Mouse (Mus musculus) left cerebral cortex, postnatal 25 days (tissue): ENCODE measurements around the gene Aldob. TPM values are rescaled to one million over a fixed set of nuclear protein-coding genes. Genes with fewer than 3 reads are reported as not detected.
"Not testable (repeated sequence)": the region's sequence is repeated elsewhere in the genome, so short reads cannot be mapped to it uniquely, and the experiment has no call there.

Experiments
- DNase-seq, 2 experiments: peaks; one replicate each; pipeline ENCODE4 v3.0.0; 2022; ENCODE audit warnings: low spot score in 2 of 2, mixed read lengths in 1 of 2
- intact Hi-C: fragments of 180-260 bp; cut with DNase I; formaldehyde crosslinking; loops from one replicate; pipeline ENCODE4 v1.15.1; 2025
- total RNA-seq, 2 experiments: library from RNA; stranded (reverse); gene quantifications; 2 replicates each; pipeline ENCODE4 v1.2.3; 2021

The Aldob gene
- total RNA-seq, 2 experiments from 2014 or later = 0.96 to 1.3 TPM

GRCm38 (mm10) chr4:49539665-49540064 is 9.7 kb downstream of the Aldob start:
- intact Hi-C loops = no loop called here
- peak in 1 of 2 experiments; percentile 10 for DNase-seq

GRCm38 (mm10) chr4:49536671-49537070 is 12.7 kb downstream of the Aldob start:
- no peak for DNase-seq
- intact Hi-C loops = no loop called here

- intact Hi-C loops = no loop called here
- no peak for DNase-seq
These were observed 13.6 kb downstream of the Aldob start for GRCm38 (mm10) chr4:49535675-49536294.

- intact Hi-C loops = no loop called here
- no peak for DNase-seq
These were observed 14.3 kb downstream of the Aldob start for GRCm38 (mm10) chr4:49535036-49535435.

GRCm38 (mm10) chr4:49522576-49522975 is 26.8 kb downstream of the Aldob start:
- intact Hi-C loops = loop anchor here (1.0 to 5.0 kb wide), 4 partner anchors 34 to 465 kb away; partner anchors contain the start of genes Plppr1, Rnf20 and Tmem246
- peak; percentile 83 to 96 for DNase-seq

- intact Hi-C loops = loop anchor here (5.0 kb wide), 2 partner anchors 111 to 464 kb away; partner anchors contain the start of genes Plppr1 and Rnf20
- no peak for DNase-seq
These were observed 28.0 kb downstream of the Aldob start for GRCm38 (mm10) chr4:49521346-49521745.

- intact Hi-C loops = loop anchor here (5.0 kb wide), 2 partner anchors 112 to 463 kb away; partner anchors contain the start of genes Plppr1 and Rnf20
- DNase-seq = peak; percentile 97 to 99
These were observed 28.6 kb downstream of the Aldob start, which contains the start of the genes Mrpl50 and Zfp189 for GRCm38 (mm10) chr4:49520572-49521340. TSS of gene Mrpl50 (minus strand) at chr4:49521093. TSS of gene Zfp189 (plus strand) at chr4:49521176.

GRCm38 (mm10) chr4:49519476-49519875 is 29.9 kb downstream of the Aldob start:
- DNase-seq = no peak
- intact Hi-C loops = no loop called here

- intact Hi-C loops = no loop called here
- DNase-seq = no peak
These were observed 34.9 kb downstream of the Aldob start for GRCm38 (mm10) chr4:49514441-49514840.

- DNase-seq = no peak
- intact Hi-C loops = no loop called here
These were observed 36.7 kb downstream of the Aldob start for GRCm38 (mm10) chr4:49512636-49513035.

GRCm38 (mm10) chr4:49510236-49510835 is 39.0 kb downstream of the Aldob start:
- intact Hi-C loops, DNase-seq: not testable (repeated sequence)

- intact Hi-C loops = no loop called here
- no peak for DNase-seq
These were observed 40.2 kb downstream of the Aldob start for GRCm38 (mm10) chr4:49509183-49509582.

- intact Hi-C loops = no loop called here
- DNase-seq = no peak
These were observed 43.0 kb downstream of the Aldob start, which contains the start of gene Baat for GRCm38 (mm10) chr4:49506386-49506785. TSS of gene Baat (minus strand) at chr4:49506557.

- no peak for DNase-seq
- intact Hi-C loops = no loop called here
These were observed 45.8 kb downstream of the Aldob start for GRCm38 (mm10) chr4:49503563-49503962.

Other genes starting within 250 kb of the Aldob start
- not detected for gene Acnat2, start 141.4 kb downstream of the Aldob start, total RNA-seq
- under 1 TPM in 1 of 2 experiments, not detected in 1; 0.37 TPM for gene Acnat1, start 75.6 kb downstream of the Aldob start, total RNA-seq
- under 1 TPM in 1 of 2 experiments, not detected in 1; 0.16 TPM for gene Baat, start 43.0 kb downstream of the Aldob start, total RNA-seq
- 10 to 100 TPM; 28.3 to 31.2 TPM for gene Mrpl50, start 28.5 kb downstream of the Aldob start, total RNA-seq
- gene Zfp189, start 28.4 kb downstream of the Aldob start, total RNA-seq = 10 to 100 TPM; 10.3 to 10.5 TPM
- 10 to 100 TPM; 63.8 to 66.7 TPM for gene Tmem246, start 48.3 kb upstream of the Aldob start, total RNA-seq
- gene Rnf20, start 82.5 kb upstream of the Aldob start, total RNA-seq = 10 to 100 TPM; 70.5 to 71.8 TPM
- gene Ppp3r2, start 132.5 kb upstream of the Aldob start, total RNA-seq = under 1 TPM; 0.66 to 0.71 TPM